Mouse (Mus musculus) embryonic facial prominence, embryonic 15.5 days (tissue): ENCODE data around the gene Krt7. TPM values are rescaled to one million over a fixed set of nuclear protein-coding genes. Genes with fewer than 3 reads are reported as not detected.

Source experiments
- ATAC-seq: fragments of 200-750 bp; cut with Nextera tagmentation; 2 replicates; pipeline ENCODE4 v1.8.0; 2017; ENCODE audit warnings: low read depth, moderate TSS enrichment; ENCODE audit not compliant: insufficient number of reproducible peaks, low FRiP score, low TSS enrichment
- H3K27ac ChIP-seq: fragments of 300-500 bp; sonication (generic); replicated peaks from 2 replicates; pipeline ENCODE4 v1.5.1; 2015; ENCODE audit warnings: mild to moderate bottlenecking, inconsistent platforms
- H3K27me3 ChIP-seq: fragments of 300-500 bp; sonication (generic); 2 replicates; pipeline ENCODE4 v1.6.1; 2015; ENCODE audit warnings: inconsistent platforms
- H3K36me3 ChIP-seq: fragments of 300-500 bp; sonication (generic); 2 replicates; pipeline ENCODE4 v1.6.1; 2015; ENCODE audit warnings: mild to moderate bottlenecking, inconsistent platforms
- H3K4me1 ChIP-seq: fragments of 300-500 bp; sonication (generic); 2 replicates; pipeline ENCODE4 v1.6.1; 2015; ENCODE audit warnings: inconsistent platforms
- H3K4me2 ChIP-seq: fragments of 300-500 bp; sonication (generic); replicated peaks from 2 replicates; pipeline ENCODE4 v1.6.1; 2015; ENCODE audit warnings: mild to moderate bottlenecking, inconsistent platforms
- H3K4me3 ChIP-seq: fragments of 300-500 bp; sonication (generic); replicated peaks from 2 replicates; pipeline ENCODE4 v1.5.1; 2015; ENCODE audit warnings: mild to moderate bottlenecking, inconsistent platforms
- H3K9ac ChIP-seq: fragments of 300-500 bp; sonication (generic); 2 replicates; pipeline ENCODE4 v1.6.1; 2015; ENCODE audit warnings: inconsistent platforms
- H3K9me3 ChIP-seq: fragments of 300-500 bp; sonication (generic); replicated peaks from 2 replicates; pipeline ENCODE4 v1.6.1; 2016; ENCODE audit warnings: inconsistent platforms
- WGBS: fragments of 180-500 bp; shearing (Covaris S2); methylation state at CpG from one replicate; pipeline ENCODE4 v1.1.7; 2015; 5-methylcytosine and 5-hydroxymethylcytosine counted together
- polyA plus RNA-seq: library from polyadenylated mRNA; unstranded; fragments of >200 nt; fragmentation: Nextera tagmentation; extraction: Ambion mirVana; gene quantifications from 2 replicates; pipeline ENCODE4 v1.2.1, GENCODE M21; 2015

Krt7 gene
- polyA plus RNA-seq, 1 experiment from 2014 or later = 93.4 TPM

DNA sequence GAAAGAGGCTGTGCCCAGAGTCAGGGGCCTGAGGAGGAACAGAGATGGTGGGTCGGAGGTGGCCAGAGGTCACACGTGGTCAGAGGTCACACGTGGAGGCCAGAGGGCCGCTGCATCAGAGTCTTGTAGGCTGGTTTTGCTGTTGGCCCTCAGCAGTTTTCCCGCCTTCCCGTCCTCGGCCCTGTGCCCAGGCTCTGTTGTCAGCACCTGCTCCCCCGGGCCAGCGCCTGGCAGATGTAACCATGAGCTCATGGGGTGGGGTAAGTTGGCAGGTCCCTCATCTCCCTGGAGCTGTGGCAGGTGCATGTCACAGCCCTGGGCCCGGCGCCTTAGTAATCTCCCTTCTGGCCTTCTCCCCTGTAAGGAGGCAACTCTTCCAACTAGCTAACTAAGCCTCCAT is 28.0 kb upstream of the Krt7 start:
- Histone ChIP-seq H3K27ac (no peak overlapping the region), H3K4me3 (no peak overlapping the region), H3K9me3 (no peaks in the 10 kb centered on the region), H3K4me1 (no peaks in the 10 kb centered on the region), H3K9ac (no peak overlapping the region), H3K27me3 (no peaks in the 10 kb centered on the region), H3K36me3 (no peaks in the 10 kb centered on the region), H3K4me2 (no peak overlapping the region)
- ATAC-seq = no peak
- 52% methylated on average over 11 of the region's 11 CpGs for WGBS

DNA sequence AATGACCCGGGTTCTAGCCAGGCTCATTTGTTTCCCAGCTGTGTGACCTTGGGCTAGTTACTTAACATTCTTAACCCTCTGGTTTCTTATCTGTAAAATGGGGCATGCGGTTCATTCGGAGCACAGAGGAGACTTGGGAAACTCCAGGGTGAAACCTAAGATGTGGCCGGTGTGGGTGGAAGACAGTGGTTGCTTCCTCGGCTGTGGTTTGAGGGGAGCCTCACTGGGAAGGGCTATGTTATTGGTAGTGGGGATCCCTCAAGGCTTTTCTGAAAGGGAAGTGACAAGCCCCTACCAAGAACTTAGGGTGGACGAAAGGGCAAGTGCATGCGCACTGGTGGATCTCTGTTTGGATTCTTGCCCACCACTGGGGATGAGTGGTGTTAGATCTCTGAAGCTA is 26.2 kb upstream of the Krt7 start:
- Histone ChIP-seq H3K36me3 (no peaks in the 10 kb centered on the region), H3K27me3 (no peaks in the 10 kb centered on the region), H3K9ac (no peak overlapping the region), H3K4me3 (no peak overlapping the region), H3K4me2 (no peak overlapping the region), H3K9me3 (no peaks in the 10 kb centered on the region), H3K4me1 (0 out of 2 replicates have a peak, but pooled peaks cover 7% of the 10 kb centered on the region), H3K27ac (no peak overlapping the region)
- no peak for ATAC-seq
- 71% methylated on average over 7 of the region's 7 CpGs for WGBS

DNA sequence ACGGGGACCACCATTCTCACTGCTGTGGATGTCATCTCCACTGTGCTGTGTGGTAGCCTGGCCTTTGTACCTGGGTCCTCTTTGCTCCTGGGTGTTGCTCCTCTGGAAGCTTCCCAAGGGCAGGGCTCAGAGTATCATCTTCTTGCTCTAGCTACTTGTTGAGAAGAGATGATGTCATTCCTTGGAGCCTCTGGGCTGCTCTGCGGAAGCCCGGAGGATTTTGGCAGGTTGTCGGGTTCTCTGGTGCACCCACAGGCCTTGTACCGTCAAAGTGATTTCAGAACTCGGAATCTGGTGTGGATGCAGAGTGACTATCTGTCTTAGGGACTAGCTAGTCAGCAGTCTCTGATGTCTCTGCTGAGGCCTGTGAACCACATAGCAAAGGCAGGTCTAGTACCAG is 25.8 kb upstream of the Krt7 start:
- WGBS = 69% methylated on average over 6 of the region's 6 CpGs
- Histone ChIP-seq H3K9me3 (no peaks in the 10 kb centered on the region), H3K36me3 (no peaks in the 10 kb centered on the region), H3K27me3 (no peaks in the 10 kb centered on the region), H3K9ac (no peak overlapping the region), H3K4me2 (no peak overlapping the region), H3K4me3 (no peak overlapping the region), H3K27ac (no peak overlapping the region), H3K4me1 (0 out of 2 replicates have a peak, but pooled peaks cover 7% of the 10 kb centered on the region)
- no peak for ATAC-seq

DNA sequence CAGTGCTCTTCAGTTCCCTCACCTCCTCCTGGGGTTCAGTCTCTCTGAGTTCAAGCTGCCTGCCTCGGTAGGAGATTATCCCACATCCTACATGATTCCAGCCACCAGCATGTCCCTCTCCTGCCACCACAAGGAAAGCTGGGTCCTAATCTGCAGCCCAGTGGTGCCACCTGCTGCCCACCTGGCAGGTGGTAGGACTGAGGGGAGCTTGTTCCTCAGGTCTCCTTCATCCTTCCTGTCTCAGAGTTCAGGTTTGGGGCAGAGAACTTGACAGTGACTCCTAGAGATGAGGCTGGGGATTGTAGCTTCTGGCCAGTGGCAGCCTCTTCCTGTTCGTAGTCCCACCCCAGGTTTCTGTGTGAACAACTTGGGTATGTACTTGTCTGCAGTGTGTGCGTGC is 23.7 kb upstream of the Krt7 start:
- 0 out of 2 replicates have a peak, but pooled peaks have one; percentile 11 for ATAC-seq
- WGBS = 67% methylated on average over 3 of the region's 3 CpGs

DNA sequence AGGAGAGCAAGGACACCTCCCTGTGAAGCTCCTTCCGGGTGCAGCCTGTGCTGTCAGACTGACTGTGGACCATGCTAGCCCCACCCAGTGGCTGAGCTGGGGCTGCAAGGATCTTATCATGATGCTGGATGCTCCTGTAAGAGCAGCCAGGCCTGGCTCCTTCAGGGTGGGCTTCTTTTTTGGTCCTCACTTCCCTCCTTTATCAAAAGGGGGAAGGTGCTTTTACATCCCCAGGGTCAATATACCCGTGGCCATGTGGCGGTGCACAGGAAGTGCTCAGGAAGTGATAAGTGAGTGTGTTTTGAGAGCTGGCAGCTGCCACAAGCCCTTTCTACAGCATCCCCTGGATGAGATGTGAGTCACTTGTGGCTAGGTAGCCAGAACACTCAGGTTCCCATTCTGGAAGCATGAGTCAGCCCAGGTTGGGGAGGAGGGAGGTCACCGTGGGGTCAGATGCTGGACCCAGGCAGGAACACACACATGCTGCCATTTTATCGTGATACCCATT is 22.8 kb upstream of the Krt7 start:
- Histone ChIP-seq H3K4me3 (no peak overlapping the region), H3K4me2 (no peak overlapping the region), H3K36me3 (no peaks in the 10 kb centered on the region), H3K27ac (no peak overlapping the region), H3K27me3 (no peaks in the 10 kb centered on the region), H3K9ac (no peak overlapping the region), H3K9me3 (no peaks in the 10 kb centered on the region), H3K4me1 (0 out of 2 replicates have a peak, but pooled peaks cover 7% of the 10 kb centered on the region)
- no peak for ATAC-seq
- WGBS = 41% methylated on average over 5 of the region's 5 CpGs

More for the DNA sequence above, 23.7 kb upstream of the Krt7 start:
- H3K4me1 ChIP-seq = 0 out of 2 replicates have a peak, but pooled peaks cover 7% of the 10 kb centered on the region
- no peak overlapping the region for H3K4me2 ChIP-seq
- no peak overlapping the region for H3K9ac ChIP-seq
- H3K4me3 ChIP-seq = no peak overlapping the region
- H3K27me3 ChIP-seq = no peaks in the 10 kb centered on the region
- no peak overlapping the region for H3K27ac ChIP-seq
- no peaks in the 10 kb centered on the region for H3K36me3 ChIP-seq
- no peaks in the 10 kb centered on the region for H3K9me3 ChIP-seq

DNA sequence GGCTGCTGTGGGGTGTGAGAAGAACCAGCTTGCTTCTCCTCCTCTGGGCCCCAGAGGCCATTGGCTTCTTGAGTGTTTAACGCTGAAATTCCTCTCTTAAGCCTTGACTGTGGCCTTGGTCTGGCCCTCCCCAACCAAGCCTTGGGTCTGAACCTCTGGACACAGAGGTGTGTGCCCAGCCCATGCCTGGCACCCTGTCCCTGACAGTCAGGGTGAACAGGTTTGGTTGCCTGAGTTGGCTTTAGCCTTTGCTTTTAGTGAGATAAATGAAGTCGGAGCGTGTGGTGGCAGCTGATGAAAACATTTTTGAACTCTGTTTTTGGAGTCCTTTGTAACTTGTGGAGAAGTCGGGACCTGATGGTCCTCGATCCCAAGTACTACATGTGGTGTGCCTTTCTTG is 20.6 kb upstream of the Krt7 start:
- no peaks in the 10 kb centered on the region for H3K27me3 ChIP-seq
- H3K27ac ChIP-seq = no peak overlapping the region
- no peak overlapping the region for H3K4me2 ChIP-seq
- no peak overlapping the region for H3K9ac ChIP-seq
- 0 out of 2 replicates have a peak, but pooled peaks cover 7% of the 10 kb centered on the region for H3K4me1 ChIP-seq
- H3K36me3 ChIP-seq = no peaks in the 10 kb centered on the region
- 86% methylated on average over 5 of the region's 5 CpGs for WGBS
- ATAC-seq = no peak
- no peak overlapping the region for H3K4me3 ChIP-seq
- no peaks in the 10 kb centered on the region for H3K9me3 ChIP-seq

DNA sequence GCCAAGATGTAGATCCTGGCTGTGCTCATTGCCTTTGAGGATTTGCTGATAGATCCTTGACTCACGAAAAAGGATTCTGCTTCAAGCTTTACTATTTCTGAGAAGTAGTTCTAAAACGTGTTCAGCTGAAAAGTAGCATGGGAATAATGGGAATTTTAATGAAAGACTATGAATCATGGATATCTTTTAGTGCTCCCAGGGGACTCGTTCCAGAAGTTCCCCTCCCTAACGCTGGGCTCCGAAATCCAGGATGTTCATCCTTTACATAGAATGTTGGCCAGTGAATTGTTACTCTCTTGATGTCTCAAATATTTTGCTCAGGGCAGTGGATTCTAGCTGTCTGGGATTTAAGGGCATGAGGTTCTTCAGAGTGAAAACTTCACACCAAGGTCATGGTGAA is 18.6 kb upstream of the Krt7 start:
- no peak for ATAC-seq
- Histone ChIP-seq H3K4me3 (no peak overlapping the region), H3K4me1 (0 out of 2 replicates have a peak, but pooled peaks cover 7% of the 10 kb centered on the region), H3K9ac (no peak overlapping the region), H3K36me3 (no peaks in the 10 kb centered on the region), H3K27ac (no peak overlapping the region), H3K27me3 (no peaks in the 10 kb centered on the region), H3K4me2 (no peak overlapping the region), H3K9me3 (no peaks in the 10 kb centered on the region)
- WGBS = 86% methylated on average over 5 of the region's 5 CpGs

DNA sequence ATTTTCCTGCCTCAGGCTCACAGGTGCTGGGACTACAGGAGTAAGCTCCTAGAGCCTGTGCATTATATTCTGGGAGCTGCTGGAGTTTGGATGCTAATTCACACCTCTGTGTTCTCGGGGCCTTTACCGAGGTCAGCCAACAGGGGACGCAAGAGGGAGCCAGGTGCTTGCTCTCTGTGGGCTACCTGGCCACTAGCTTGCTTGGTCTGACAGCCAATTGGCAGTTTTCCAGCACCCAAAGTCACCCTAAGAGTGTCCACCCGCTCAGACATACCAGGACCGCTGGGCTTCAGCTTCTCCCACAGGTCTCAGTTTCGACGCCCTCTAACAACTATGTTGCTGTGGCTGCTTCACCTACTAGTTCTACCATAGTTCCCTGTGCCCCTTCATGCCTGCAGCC is 15.9 kb upstream of the Krt7 start:
- 56% methylated on average over 7 of the region's 7 CpGs for WGBS

DNA sequence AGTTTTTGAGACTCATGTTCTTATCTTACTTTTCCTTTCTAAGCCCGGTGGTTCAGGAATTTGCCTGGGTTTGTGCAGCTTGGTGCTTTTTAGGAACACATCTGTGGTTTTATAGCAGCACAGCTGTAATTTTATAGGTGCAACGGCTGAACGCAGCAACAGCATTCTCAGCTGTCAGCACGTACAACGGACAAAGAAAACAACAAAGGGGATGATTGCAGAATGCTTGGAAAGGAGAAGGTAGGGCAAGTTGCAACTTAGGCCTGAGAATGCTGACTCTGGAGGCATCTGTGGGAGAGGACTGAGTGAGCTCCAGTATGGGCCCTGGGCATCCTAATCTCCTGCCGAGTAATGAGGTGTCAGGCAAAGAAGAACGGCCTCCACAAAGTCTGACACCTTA is 14.4 kb upstream of the Krt7 start:
- Histone ChIP-seq H3K27ac (no peak overlapping the region), H3K36me3 (no peaks in the 10 kb centered on the region), H3K4me1 (no peaks in the 10 kb centered on the region), H3K4me2 (no peak overlapping the region), H3K9me3 (no peaks in the 10 kb centered on the region), H3K27me3 (no peaks in the 10 kb centered on the region), H3K4me3 (no peak overlapping the region), H3K9ac (no peak overlapping the region)
- 41% methylated on average over 7 of the region's 7 CpGs for WGBS
- no peak for ATAC-seq

More for the DNA sequence above, 15.9 kb upstream of the Krt7 start:
- H3K27me3 ChIP-seq = no peaks in the 10 kb centered on the region
- H3K4me1 ChIP-seq = no peaks in the 10 kb centered on the region
- H3K36me3 ChIP-seq = no peaks in the 10 kb centered on the region
- ATAC-seq = no peak
- H3K27ac ChIP-seq = no peak overlapping the region
- no peak overlapping the region for H3K9ac ChIP-seq
- no peak overlapping the region for H3K4me3 ChIP-seq
- H3K9me3 ChIP-seq = no peaks in the 10 kb centered on the region
- H3K4me2 ChIP-seq = no peak overlapping the region

DNA sequence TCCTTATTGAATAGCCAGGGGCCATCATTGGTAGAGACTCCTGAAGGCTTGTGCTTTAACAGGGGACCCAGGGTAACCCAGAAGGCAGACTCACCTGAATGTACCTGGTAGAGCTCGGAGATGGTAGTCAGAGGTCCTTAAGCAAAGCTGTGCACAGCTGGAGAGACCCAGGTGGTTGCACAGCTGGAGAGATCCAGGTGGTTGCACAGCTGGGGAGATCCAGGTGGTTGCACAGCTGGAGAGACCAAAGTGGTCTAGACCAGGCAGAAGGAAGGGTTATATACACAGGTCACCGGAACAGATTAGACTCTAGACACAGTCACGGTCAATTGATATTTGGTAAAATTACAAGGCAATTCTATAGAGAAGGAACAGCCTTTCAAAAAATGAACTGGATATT is 13.9 kb upstream of the Krt7 start:
- no peak overlapping the region for H3K9ac ChIP-seq
- no peaks in the 10 kb centered on the region for H3K9me3 ChIP-seq
- H3K36me3 ChIP-seq = no peaks in the 10 kb centered on the region
- no peak overlapping the region for H3K27ac ChIP-seq
- 71% methylated on average over 3 of the region's 3 CpGs for WGBS
- no peaks in the 10 kb centered on the region for H3K27me3 ChIP-seq
- no peak for ATAC-seq
- H3K4me1 ChIP-seq = no peaks in the 10 kb centered on the region
- no peak overlapping the region for H3K4me3 ChIP-seq
- no peak overlapping the region for H3K4me2 ChIP-seq

DNA sequence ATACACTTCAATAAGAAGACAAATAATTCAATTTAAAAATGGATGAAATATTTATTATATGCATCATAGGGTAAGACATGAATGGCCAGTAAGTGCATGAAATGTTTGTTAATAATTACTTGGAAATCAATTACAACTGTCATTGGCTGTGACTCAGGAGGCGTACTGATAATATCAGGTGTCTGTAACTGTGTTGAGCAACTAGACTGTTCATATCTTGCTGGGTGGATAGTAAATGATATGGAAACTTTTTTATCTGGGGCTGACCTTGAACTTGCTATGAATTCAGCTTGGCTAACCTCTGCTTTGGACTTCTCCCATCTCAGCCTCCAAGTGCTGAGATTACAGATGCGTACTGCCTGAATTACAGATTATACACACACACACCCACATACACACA is 13.2 kb upstream of the Krt7 start:
- Histone ChIP-seq H3K36me3 (no peaks in the 10 kb centered on the region), H3K9me3 (no peaks in the 10 kb centered on the region), H3K9ac (no peak overlapping the region), H3K27me3 (no peaks in the 10 kb centered on the region), H3K4me3 (no peak overlapping the region), H3K4me2 (no peak overlapping the region), H3K4me1 (no peaks in the 10 kb centered on the region), H3K27ac (no peak overlapping the region)
- ATAC-seq = no peak
- WGBS = 87% methylated on average over 2 of the region's 2 CpGs

DNA sequence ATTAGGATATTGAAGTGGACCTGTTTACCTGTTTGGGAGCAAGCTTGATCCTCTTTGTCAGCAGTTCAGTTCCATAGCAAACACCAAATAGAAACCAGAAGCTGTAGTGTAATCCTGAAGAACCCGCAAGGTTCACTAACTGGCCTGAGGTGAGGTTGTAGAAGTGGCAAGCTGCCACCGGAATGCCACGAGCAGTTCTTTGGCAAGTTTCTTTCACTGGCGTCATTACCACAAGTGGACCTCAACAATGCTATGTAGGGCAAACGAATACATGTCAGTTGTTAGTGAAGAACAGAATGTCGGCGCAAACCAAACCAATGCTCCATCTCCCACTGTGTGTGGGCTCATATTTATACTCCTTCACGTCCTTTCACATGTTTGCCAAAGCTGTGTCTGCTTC is 12.6 kb upstream of the Krt7 start:
- ATAC-seq = no peak
- H3K9me3 ChIP-seq = no peaks in the 10 kb centered on the region
- H3K9ac ChIP-seq = no peak overlapping the region
- 73% methylated on average over 8 of the region's 8 CpGs for WGBS
- no peaks in the 10 kb centered on the region for H3K4me1 ChIP-seq
- H3K4me3 ChIP-seq = no peak overlapping the region
- H3K27me3 ChIP-seq = no peaks in the 10 kb centered on the region
- no peak overlapping the region for H3K27ac ChIP-seq
- H3K4me2 ChIP-seq = no peak overlapping the region
- no peaks in the 10 kb centered on the region for H3K36me3 ChIP-seq
